Mouse (Mus musculus) G1E (cell line): ENCODE measurements at regions not wholly inside any gene's neighbourhood (a gene's known extent, or its start where the extent isn't known, plus 50 kb on each side); places are given as distances from the start of the nearest gene placed in this dataset.

ENCODE experiments used
- CTCF ChIP-seq: IDR thresholded peaks from 2 replicates; pipeline ENCODE4 v1.5.1; 2012; ENCODE audit warnings: low read depth, low read length, inconsistent platforms, mixed read lengths
- GATA1 ChIP-seq: IDR thresholded peaks from 2 replicates; pipeline ENCODE4 v1.6.1; 2012; ENCODE audit warnings: borderline replicate concordance, low read length, inconsistent platforms, mixed read lengths
- GATA2 ChIP-seq: IDR thresholded peaks from 2 replicates; pipeline ENCODE4 v1.6.1; 2012; ENCODE audit warnings: low read depth, low read length, inconsistent platforms, borderline replicate concordance
- TAL1 ChIP-seq: conservative IDR thresholded peaks from 2 replicates; pipeline ENCODE4 v1.6.1; 2012; ENCODE audit warnings: low read depth, low read length, inconsistent platforms, mixed read lengths

GRCm38 (mm10) chr9:117692486-117692885, 62.8 kb upstream of the Rbms3 start:
- no peak for TF ChIP-seq CTCF
- TF ChIP-seq TAL1: no peak
- no peak for TF ChIP-seq GATA1
- no peak for TF ChIP-seq GATA2
